Mouse (Mus musculus): ENCODE data around the gene Nipa1. TPM values are rescaled to one million over a fixed set of nuclear protein-coding genes. Genes with fewer than 3 reads are reported as not detected.

Gene Nipa1
- total RNA-seq, 2 experiments from 2014 or later, result 3.7 to 3.8 TPM

- no peak for DNase-seq
These were observed 20.8 kb downstream of the Nipa1 start for GRCm38 (mm10) chr7:55998997-55999396.

GRCm38 (mm10) chr7:55995013-55995412, 24.7 kb downstream of the Nipa1 start:
- DNase-seq, result no peak

GRCm38 (mm10) chr7:55991858-55992257, 27.9 kb downstream of the Nipa1 start:
- no peak for DNase-seq

GRCm38 (mm10) chr7:55991129-55991528, 28.6 kb downstream of the Nipa1 start:
- DNase-seq, result no peak

GRCm38 (mm10) chr7:55986526-55987214, 33.1 kb downstream of the Nipa1 start:
- peak; percentile 86 for DNase-seq

- DNase-seq, result no peak
These were observed 35.0 kb downstream of the Nipa1 start for GRCm38 (mm10) chr7:55984754-55985153.

GRCm38 (mm10) chr7:55983107-55983506, 36.6 kb downstream of the Nipa1 start:
- DNase-seq, result no peak

- DNase-seq, result no peak
These were observed 37.6 kb downstream of the Nipa1 start for GRCm38 (mm10) chr7:55982010-55982700.

- DNase-seq, result no peak
These were observed 38.2 kb downstream of the Nipa1 start for GRCm38 (mm10) chr7:55981511-55981910.

GRCm38 (mm10) chr7:55974429-55974828, 45.3 kb downstream of the Nipa1 start:
- DNase-seq, result no peak

- no peak for DNase-seq
These were observed 50.3 kb downstream of the Nipa1 start for GRCm38 (mm10) chr7:55969415-55969814.

GRCm38 (mm10) chr7:55968258-55968901, 51.4 kb downstream of the Nipa1 start:
- DNase-seq, result peak; percentile 16

GRCm38 (mm10) chr7:55966866-55967460, 52.8 kb downstream of the Nipa1 start:
- DNase-seq, result no peak

- DNase-seq, result peak; percentile 95
These were observed 57.5 kb downstream of the Nipa1 start, which contains the start of gene Nipa2 for GRCm38 (mm10) chr7:55962004-55962908. Gene Nipa2, minus strand, starts transcription at chr7:55962476.

GRCm38 (mm10) chr7:55960506-55960905, 59.2 kb downstream of the Nipa1 start:
- DNase-seq, result no peak

GRCm38 (mm10) chr7:55959801-55960200, 60.0 kb downstream of the Nipa1 start:
- no peak for DNase-seq

GRCm38 (mm10) chr7:55957916-55958315, 61.8 kb downstream of the Nipa1 start:
- DNase-seq, result no peak

GRCm38 (mm10) chr7:55957178-55957577, 62.6 kb downstream of the Nipa1 start:
- DNase-seq, result no peak

- no peak for DNase-seq
These were observed 63.7 kb downstream of the Nipa1 start for GRCm38 (mm10) chr7:55956054-55956453.

- no peak for DNase-seq
These were observed 81.4 kb downstream of the Nipa1 start for GRCm38 (mm10) chr7:55938341-55938740.

GRCm38 (mm10) chr7:55935025-55935424, 84.7 kb downstream of the Nipa1 start:
- no peak for DNase-seq

GRCm38 (mm10) chr7:55928649-55929048, 91.1 kb downstream of the Nipa1 start:
- no peak for DNase-seq

Measured in heart, postnatal 4 days (tissue).